Mouse (Mus musculus): ENCODE measurements at regions not wholly inside any gene's neighbourhood (a gene's known extent, or its start where the extent isn't known, plus 50 kb on each side); places are given as distances from the start of the nearest gene placed in this dataset.

DNA sequence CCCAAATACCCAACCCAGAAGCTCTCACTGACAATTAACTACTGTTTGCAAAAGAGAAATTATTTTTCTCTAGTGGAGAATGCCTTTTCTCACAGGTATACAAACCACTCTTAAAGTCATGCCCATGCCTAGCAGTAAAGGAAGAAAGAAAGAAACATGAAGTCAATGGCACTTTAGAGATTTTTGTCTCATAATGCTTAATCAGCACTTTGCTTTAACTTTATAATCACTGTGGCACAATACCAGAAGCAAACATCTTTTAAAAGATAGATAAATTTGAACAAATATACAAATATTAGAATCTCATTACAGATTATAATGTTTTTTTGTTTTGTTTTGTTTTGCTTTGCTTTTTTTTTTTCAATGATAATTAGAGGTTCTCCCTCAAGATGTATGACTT lies 270.6 kb upstream of the 1700009N14Rik start:
- no peak for DNase-seq (ENCODE audit: low spot score in 2 of 2)

DNA sequence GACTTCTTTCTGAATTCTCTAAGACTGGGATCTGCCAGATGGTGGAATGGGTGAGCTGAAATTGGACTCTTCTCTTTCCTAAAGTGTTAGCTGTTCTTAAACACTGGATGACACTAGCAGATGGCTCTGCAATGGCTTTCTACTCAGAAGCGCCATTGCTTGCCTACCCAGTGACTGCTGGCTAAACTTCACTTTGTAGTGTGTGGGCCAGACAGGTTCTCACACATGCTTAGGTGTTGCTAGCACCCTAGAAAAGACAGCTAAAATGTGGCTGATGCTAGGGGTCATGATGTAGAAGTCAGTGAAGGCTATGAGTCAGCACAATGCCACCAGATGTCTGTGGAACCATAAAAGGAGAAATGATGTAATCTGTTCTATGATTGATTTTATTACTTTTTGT lies 264.4 kb upstream of the 1700009N14Rik start:
- no peak for DNase-seq (ENCODE audit: low spot score in 2 of 2)

DNA sequence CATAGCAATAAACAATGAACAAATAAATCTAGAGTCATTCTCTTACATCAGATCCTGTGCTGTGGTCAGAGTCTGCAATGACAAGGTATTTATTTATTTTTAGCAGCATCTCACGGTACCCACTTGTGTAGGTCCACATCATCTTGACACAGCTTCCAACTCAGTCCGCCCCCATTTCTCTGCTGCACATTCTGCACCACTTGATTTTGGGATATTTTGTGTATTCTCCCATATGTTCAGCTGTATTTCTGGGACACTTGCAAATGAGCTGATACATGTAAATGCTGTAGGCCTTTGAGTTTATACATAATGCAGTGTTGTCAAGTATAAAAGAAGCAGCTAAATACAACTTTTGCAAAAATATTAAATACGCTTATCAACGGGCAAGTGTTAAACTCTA lies 250.9 kb upstream of the 1700009N14Rik start:
- DNase-seq (ENCODE audit: low spot score in 2 of 2), result peak; percentile 16 to 18

DNA sequence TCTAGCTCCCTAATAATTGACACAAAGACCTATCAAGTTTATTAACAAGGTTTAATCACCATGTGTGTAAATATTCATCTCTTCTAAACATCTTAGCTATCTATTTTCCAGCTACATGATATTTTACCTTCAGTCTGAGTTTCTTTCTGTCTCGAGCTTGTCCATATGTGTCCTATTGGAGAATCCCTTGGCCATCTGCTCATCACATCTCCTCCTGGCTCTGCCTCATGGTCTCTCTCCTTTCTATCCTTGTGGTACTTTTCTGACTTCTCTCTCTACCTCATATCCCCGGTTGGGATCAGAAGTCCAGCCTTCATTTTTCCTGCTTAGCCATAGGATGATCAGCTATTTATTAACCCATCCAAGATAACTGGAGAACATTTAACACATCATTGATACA lies 239.5 kb upstream of the 1700009N14Rik start:
- DNase-seq (ENCODE audit: low spot score in 2 of 2), result no peak
